Mouse (Mus musculus) kidney, embryonic 14.5 days (tissue): ENCODE results near the gene Greb1. TPM values are rescaled to one million over a fixed set of nuclear protein-coding genes. Genes with fewer than 3 reads are reported as not detected.

ENCODE experiments used
- ATAC-seq: fragments of 200-750 bp; cut with Nextera tagmentation; 2 replicates; pipeline ENCODE4 v1.8.0; 2017; ENCODE audit warnings: moderate number of reproducible peaks, mild to moderate bottlenecking, moderate TSS enrichment, moderate library complexity; ENCODE audit not compliant: low FRiP score, low TSS enrichment
- H3K27ac ChIP-seq: fragments of 300-500 bp; sonication (generic); 2 replicates; pipeline ENCODE4 v1.5.1; 2014; ENCODE audit warnings: low read depth, mild to moderate bottlenecking, low read length, moderate library complexity, mixed read lengths
- H3K27me3 ChIP-seq: fragments of 300-500 bp; sonication (generic); 2 replicates; pipeline ENCODE4 v1.6.1; 2014; ENCODE audit warnings: mild to moderate bottlenecking, low read length; ENCODE audit not compliant: control insufficient read depth, insufficient read depth
- H3K36me3 ChIP-seq: fragments of 300-500 bp; sonication (generic); 2 replicates; pipeline ENCODE4 v1.6.1; 2014; ENCODE audit warnings: low read length, mixed read lengths; ENCODE audit not compliant: control insufficient read depth, insufficient read depth
- H3K4me1 ChIP-seq: fragments of 300-500 bp; sonication (generic); 2 replicates; pipeline ENCODE4 v1.6.1; 2014; ENCODE audit warnings: low read length, mixed read lengths; ENCODE audit not compliant: control insufficient read depth, insufficient read depth
- H3K4me2 ChIP-seq: fragments of 300-500 bp; sonication (generic); replicated peaks from 2 replicates; pipeline ENCODE4 v1.6.1; 2014; ENCODE audit warnings: low read depth, mild to moderate bottlenecking, low read length
- H3K4me3 ChIP-seq: fragments of 300-500 bp; sonication (generic); 2 replicates; pipeline ENCODE4 v1.5.1; 2014; ENCODE audit warnings: mild to moderate bottlenecking, low read length
- H3K9ac ChIP-seq: fragments of 300-500 bp; sonication (generic); 2 replicates; pipeline ENCODE4 v1.6.1; 2014; ENCODE audit warnings: low read depth, mild to moderate bottlenecking, low read length, moderate library complexity
- H3K9me3 ChIP-seq: fragments of 300-500 bp; sonication (generic); 2 replicates; pipeline ENCODE4 v1.6.1; 2016; ENCODE audit warnings: low read length; ENCODE audit not compliant: control insufficient read depth
- WGBS: fragments of 180-500 bp; shearing (Covaris S2); extraction: QIAGEN DNeasy Blood & Tissue Kit; methylation state at CpG from one replicate; pipeline ENCODE4 v1.1.7; 2014; 5-methylcytosine and 5-hydroxymethylcytosine counted together
- polyA plus RNA-seq: library from polyadenylated mRNA; unstranded; fragments of >200 nt; fragmentation: Nextera tagmentation; extraction: Ambion mirVana; gene quantifications from 2 replicates; pipeline ENCODE4 v1.2.1, GENCODE M21; 2014

Gene Greb1
- polyA plus RNA-seq, 1 experiment from 2014 or later, result 8.6 TPM

DNA sequence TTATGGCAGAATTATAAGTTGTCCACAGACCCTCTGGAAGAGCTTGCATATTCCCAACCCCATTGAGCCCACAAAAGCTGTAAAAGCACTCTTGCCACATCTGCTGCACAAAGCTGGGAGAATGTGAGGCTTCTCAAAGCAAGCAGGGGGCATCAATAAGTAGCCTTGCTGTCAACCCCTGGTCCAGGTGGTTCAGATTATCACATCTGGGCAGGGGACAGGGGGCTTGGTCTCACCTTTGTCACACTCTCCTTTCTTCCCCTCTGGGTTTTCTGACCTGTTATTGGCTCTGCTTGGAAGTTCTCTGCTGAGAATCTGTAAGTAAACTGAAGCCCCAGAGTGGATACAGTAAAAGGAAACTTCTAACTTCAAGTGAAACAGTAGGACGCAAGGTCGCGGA, 1.8 kb downstream of the Greb1 start:
- Histone ChIP-seq H3K4me1 (no peaks in the 10 kb centered on the region), H3K27me3 (no peaks in the 10 kb centered on the region), H3K4me3 (peak overlapping the region; percentile 44; the same call in 1 of the 2 replicates), H3K27ac (no peak overlapping the region), H3K9ac (no peak overlapping the region), H3K4me2 (peak overlapping the region; percentile 85), H3K9me3 (no peaks in the 10 kb centered on the region), H3K36me3 (no peaks in the 10 kb centered on the region)
- no peak for ATAC-seq
- 41% methylated on average over 3 of the region's 3 CpGs for WGBS

DNA sequence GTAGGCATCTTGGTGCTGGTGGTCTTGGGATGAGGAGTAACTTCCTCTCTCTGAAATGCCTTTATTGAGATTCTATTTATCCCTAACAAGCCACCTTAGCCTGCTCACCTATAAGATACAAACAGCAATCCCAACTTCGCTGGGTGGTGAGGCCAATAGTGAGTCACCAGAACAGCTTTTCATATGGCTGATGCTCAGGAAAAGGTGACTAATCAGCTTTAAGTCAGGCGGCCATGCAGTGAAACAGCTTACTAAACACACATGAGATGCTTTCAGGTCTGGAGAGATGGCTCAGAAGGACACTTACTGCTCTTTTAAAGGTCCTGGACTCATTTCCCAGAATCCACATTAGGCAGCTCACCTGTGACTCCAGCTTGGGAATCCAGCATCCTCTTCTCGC, 4.9 kb downstream of the Greb1 start:
- Histone ChIP-seq H3K4me1 (no peaks in the 10 kb centered on the region), H3K27ac (no peak overlapping the region), H3K9ac (no peak overlapping the region), H3K27me3 (no peaks in the 10 kb centered on the region), H3K4me3 (no peak overlapping the region), H3K9me3 (no peaks in the 10 kb centered on the region), H3K36me3 (no peaks in the 10 kb centered on the region), H3K4me2 (no peak overlapping the region)
- no peak for ATAC-seq
- WGBS, result 75% methylated on average over 3 of the region's 3 CpGs

DNA sequence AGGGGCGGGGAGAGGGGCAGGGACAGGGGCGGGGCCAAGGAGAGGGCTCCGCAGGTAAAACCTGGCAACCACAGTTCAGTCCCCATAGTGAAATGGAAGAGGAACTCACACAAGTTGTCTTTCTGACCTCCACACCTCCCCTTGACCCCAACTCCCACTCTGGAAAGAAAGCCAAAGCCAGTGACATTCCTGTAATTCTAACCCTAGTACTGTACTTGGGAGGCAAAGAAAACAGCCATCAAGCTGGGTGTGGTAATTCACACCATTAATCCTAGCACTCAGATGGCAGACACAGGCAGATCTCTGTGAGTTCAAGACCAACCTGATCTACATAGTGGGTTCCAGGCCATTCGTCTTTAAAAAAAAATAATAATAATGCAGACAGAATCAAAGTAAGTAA, 7.3 kb downstream of the Greb1 start:
- Histone ChIP-seq H3K27ac (no peak overlapping the region), H3K4me1 (no peaks in the 10 kb centered on the region), H3K27me3 (no peaks in the 10 kb centered on the region), H3K9me3 (no peaks in the 10 kb centered on the region), H3K4me2 (no peak overlapping the region), H3K4me3 (no peak overlapping the region), H3K36me3 (no peaks in the 10 kb centered on the region), H3K9ac (no peak overlapping the region)
- no peak for ATAC-seq
- 75% methylated on average over 4 of the region's 4 CpGs for WGBS

DNA sequence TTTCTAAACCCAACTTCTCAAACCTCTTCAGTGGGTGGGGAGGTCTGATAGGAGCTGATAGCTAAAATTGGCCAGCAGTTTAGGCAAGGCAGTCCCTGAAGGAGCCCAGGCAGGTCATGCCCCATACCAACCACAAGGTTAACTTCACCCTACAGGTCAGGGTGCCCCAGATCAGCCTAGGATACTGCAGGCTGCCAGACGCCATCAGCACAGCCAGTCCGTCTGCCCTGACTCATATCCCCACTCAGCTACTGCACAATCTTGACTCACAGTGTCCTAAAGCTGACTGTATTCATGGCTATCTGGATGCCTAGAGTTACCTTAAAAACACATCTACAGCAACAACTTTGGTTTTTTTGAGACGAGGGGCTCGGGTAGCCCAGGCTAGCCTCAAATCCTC, 10.2 kb downstream of the Greb1 start:
- no peaks in the 10 kb centered on the region for H3K36me3 ChIP-seq
- no peak overlapping the region for H3K4me2 ChIP-seq
- no peaks in the 10 kb centered on the region for H3K4me1 ChIP-seq
- H3K27ac ChIP-seq, result no peak overlapping the region
- H3K9ac ChIP-seq, result no peak overlapping the region
- no peaks in the 10 kb centered on the region for H3K27me3 ChIP-seq
- 73% methylated on average over 4 of the region's 4 CpGs for WGBS
- no peaks in the 10 kb centered on the region for H3K9me3 ChIP-seq
- no peak overlapping the region for H3K4me3 ChIP-seq
- ATAC-seq, result no peak

DNA sequence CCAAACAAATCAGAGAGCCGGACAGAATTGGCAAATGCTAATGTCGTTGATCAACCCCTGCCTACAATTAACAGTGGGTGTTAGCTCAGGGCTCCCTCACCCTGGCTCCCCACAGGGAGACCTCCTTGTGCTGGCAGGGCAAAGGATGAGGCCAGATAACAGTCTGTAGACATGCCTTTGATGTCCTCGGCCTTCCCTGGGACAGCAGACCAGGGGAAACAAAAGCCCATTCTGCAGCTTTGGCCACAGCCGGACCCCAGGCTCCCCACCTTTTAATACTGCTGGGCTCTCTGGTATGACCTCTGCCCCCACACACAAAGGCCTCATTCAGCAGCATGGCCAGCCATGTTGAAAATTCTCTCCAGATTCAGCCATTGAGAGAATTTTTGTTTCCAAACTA, 10.9 kb downstream of the Greb1 start:
- no peak overlapping the region for H3K9ac ChIP-seq
- H3K36me3 ChIP-seq, result no peaks in the 10 kb centered on the region
- no peak for ATAC-seq
- no peaks in the 10 kb centered on the region for H3K27me3 ChIP-seq
- H3K4me3 ChIP-seq, result no peak overlapping the region
- no peak overlapping the region for H3K27ac ChIP-seq
- 17% methylated on average over 4 of the region's 4 CpGs for WGBS
- H3K4me2 ChIP-seq, result no peak overlapping the region
- no peaks in the 10 kb centered on the region for H3K4me1 ChIP-seq
- no peaks in the 10 kb centered on the region for H3K9me3 ChIP-seq

DNA sequence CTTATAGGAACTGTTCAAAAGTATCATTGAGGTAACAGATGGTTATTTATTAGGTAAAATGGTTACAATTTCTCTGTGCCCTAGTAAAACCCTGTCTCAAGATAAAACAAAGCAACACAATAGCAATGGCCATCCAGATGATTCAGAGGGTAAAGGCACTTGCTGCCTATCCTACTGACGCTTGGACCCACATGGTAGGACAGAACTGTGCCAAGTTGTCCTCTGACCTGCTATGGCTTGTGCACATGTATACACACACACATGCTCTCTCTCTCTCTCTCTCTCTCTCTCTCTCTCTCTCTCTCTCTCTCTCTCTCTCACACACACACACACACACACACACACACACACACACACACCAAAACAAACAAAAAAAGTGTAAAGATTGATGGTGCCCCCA, 11.5 kb downstream of the Greb1 start:
- 64% methylated on average over 1 of the region's 1 CpGs for WGBS
- Histone ChIP-seq H3K9me3 (no peaks in the 10 kb centered on the region), H3K4me1 (no peaks in the 10 kb centered on the region), H3K9ac (no peak overlapping the region), H3K4me2 (no peak overlapping the region), H3K36me3 (no peaks in the 10 kb centered on the region), H3K4me3 (no peak overlapping the region), H3K27me3 (no peaks in the 10 kb centered on the region), H3K27ac (no peak overlapping the region)
- ATAC-seq, result no peak

DNA sequence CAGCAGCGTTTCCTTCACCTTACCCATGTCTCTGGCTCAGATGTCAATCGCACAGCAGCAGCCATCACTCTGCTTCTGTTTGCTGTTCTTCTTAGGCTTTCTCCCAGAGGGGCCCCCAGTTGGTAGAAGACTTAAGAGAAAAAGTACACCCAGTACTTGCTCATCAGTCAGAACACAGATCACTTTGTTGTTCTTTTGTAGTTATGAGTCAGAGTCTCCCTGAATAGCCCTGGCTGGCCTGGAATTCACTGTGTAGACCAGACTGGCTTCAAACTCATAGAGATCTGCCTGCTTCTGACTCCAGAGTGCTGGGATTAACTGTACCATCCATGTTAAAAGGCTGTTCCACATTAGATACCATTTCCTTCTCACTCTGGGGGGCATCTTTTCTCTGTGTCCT, 12.1 kb downstream of the Greb1 start:
- Histone ChIP-seq H3K9me3 (no peaks in the 10 kb centered on the region), H3K4me2 (no peak overlapping the region), H3K4me3 (no peak overlapping the region), H3K27ac (no peak overlapping the region), H3K9ac (no peak overlapping the region), H3K27me3 (no peaks in the 10 kb centered on the region), H3K36me3 (no peaks in the 10 kb centered on the region), H3K4me1 (no peaks in the 10 kb centered on the region)
- ATAC-seq, result no peak
- 87% methylated on average over 2 of the region's 2 CpGs for WGBS

DNA sequence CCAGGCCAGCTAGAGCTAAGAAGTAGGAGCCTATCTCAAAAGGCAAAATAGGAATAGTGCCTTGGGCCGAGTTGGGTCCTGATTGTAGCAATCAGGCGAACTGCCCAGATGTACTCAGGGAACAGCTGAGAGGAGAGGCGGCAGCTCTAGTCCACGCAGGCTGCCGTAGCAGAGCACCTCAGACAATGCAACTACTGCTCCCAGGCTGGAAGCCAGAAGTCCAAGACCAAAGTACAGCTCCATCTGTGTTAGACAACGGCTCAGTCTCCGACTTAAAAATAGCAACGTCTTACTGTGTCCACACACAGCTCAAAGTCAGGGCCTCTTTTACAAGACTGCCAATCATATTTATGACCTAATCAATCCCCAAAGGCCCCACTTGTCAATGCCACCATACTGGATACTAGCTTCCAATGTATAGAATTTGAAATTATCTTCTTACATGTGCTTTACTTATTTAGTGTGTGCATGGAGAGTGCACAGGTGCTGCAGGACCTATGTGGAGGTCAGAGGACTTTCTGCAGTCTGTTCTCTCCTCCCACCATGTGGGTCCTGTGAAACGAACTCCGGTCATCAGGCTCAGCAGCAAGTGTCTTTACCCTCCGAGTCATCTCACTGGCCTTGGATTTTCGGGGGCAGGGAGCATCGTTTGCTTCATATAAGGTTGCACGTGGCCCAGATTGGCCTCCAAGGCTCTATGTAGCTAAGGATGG, 19.5 kb downstream of the Greb1 start:
- WGBS, result 71% methylated on average over 14 of the region's 14 CpGs
- Histone ChIP-seq H3K36me3 (no peaks in the 10 kb centered on the region), H3K4me3 (no peak overlapping the region), H3K4me2 (no peak overlapping the region), H3K4me1 (no peaks in the 10 kb centered on the region), H3K9ac (no peak overlapping the region), H3K9me3 (no peaks in the 10 kb centered on the region), H3K27ac (no peak overlapping the region), H3K27me3 (no peaks in the 10 kb centered on the region)
- ATAC-seq, result no peak

DNA sequence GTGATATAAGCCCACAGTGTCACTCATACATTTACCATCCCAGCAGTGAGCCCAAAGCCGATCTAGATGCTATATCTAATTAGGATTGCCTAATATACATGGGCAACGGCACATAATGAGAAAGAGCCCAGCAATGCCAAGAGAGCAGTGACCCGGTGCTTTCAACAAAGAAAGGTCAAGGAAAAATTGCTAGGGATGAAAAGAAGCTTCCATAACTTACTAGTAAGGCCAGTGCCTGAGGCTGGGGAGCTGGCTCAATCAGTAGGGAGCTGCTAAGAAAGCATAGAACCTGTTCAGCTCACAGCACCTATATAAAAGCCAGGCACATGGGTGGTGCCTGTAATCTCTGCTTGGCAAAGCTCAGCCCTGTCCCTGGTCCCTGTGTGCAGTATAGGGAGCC, 20.4 kb downstream of the Greb1 start:
- WGBS, result 84% methylated on average over 3 of the region's 3 CpGs
- ATAC-seq, result no peak
- Histone ChIP-seq H3K27me3 (no peaks in the 10 kb centered on the region), H3K36me3 (no peaks in the 10 kb centered on the region), H3K4me2 (no peak overlapping the region), H3K4me1 (no peaks in the 10 kb centered on the region), H3K4me3 (no peak overlapping the region), H3K9ac (no peak overlapping the region), H3K9me3 (no peaks in the 10 kb centered on the region), H3K27ac (no peak overlapping the region)
